Mouse (Mus musculus) regulatory T cell (primary cell): ENCODE data around the gene Gm33815.
"Not testable (repeated sequence)": the region's sequence is repeated elsewhere in the genome, so short reads cannot be mapped to it uniquely, and the experiment has no call there.

Source experiments
- in situ Hi-C: fragments of 300-600 bp; cut with MboI, MseI; formaldehyde crosslinking; loops from one replicate; pipeline ENCODE4 v1.15.1; 2025; ENCODE audit warnings: high pct_unique_total_duplicates

The Gm33815 gene

DNA sequence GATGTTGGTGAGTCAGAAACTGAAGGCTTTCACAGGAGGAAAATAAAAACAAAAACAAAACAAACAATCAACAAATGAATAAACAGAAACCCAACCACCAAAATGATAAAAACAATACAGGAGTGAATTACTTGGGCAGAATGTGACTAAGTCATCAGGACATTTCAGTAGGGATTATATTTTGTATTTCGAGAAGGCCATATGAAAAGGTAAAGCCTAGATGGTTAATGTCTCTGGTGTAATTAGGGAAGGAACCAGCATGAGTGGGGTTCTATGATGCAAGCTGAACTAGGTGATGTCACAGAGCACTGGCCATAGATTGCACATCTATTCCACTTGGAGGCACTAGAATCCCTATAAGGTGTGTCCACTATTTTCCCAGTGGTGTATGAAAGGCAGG lies at the start of gene Gm33815:
Gene Gm33815 (plus strand): TSS at position 301 of the 400 bp plus-strand sequence.
- in situ Hi-C loops = not testable (repeated sequence)
